Mouse (Mus musculus): ENCODE measurements at regions not wholly inside any gene's neighbourhood (a gene's known extent, or its start where the extent isn't known, plus 50 kb on each side); places are given as distances from the start of the nearest gene placed in this dataset.
A peak's percentile ranks its signal among the peaks of the same experiment; 100 is the strongest.
"Not testable (repeated sequence)": the region's sequence is repeated elsewhere in the genome, so short reads cannot be mapped to it uniquely, and the experiment has no call there.

DNA sequence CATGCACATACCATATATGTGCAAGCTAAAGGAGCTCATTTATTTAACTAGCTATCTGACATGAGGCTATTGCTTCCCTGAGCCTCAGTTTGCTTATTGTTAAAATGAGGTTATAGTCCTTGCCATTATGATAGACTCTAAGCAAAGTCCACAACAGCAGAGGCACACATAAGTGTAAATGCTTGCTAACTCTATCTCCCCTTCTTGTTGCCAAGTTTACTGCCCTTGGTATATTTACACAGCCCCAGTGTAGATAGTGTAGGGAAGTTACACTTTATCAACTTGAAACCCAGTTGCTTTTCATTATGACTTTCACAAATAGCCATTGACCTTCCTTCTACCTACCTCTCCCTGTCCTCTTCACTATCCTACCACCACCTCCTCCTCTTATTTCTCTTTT lies 782.6 kb upstream of the Agtr1b start:
- no peak for ATAC-seq

DNA sequence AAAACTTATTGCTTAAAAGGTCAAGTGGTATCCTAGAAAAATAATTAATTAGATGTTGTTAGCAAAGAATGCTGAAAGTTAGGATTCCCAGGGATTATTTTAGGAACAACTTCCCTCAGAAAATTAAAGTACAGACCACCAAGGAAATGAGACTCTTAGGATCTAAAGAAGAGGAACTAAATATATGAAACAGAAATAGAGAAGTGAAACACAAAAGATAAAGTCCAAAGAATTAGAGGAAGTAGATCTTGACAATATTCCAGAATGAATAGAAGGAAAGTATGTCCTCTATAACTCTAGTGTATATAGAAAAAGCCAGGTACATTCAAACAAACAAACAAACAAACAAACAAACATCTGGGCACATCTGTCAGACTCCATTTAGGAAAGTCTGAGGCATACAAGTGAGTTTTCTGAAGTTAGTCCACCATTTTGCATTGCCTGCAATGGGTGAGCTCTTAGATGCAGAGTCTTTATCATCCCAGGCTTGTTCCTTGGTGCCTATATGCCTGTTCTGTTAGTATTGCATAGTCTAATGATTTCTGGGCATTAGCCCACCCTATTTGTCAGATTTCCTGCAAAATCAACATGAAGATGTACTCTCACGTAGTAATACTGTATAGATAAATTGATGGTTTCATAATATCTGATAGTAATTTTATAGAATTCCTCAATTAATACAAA lies 762.0 kb upstream of the Agtr1b start:
- no peak for ATAC-seq

DNA sequence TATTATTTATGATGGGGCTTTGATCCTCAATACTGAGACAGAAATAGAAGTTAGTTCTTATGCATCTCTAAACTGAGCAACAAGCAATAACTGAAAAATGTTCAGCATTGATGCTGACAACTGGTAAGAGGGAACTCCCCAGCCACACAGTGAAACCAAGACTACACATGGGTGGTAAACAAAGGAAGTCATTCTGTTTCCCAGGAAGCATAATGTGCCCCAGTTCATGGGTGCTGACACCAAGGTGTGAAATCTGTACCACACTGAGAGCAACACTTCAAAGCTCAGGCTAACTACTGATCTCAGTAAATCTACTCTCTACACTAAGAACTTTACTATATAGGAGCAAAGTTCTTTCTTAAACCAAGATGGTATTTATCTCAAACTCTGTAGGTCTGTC lies 759.2 kb upstream of the Agtr1b start:
- ATAC-seq, result peak; percentile 85

GRCm38 (mm10) chr3:21118164-21118902 lies 751.4 kb upstream of the Agtr1b start:
- ATAC-seq, result no peak

- ATAC-seq, result no peak
These were observed 745.0 kb upstream of the Agtr1b start for GRCm38 (mm10) chr3:21111735-21112518.

DNA sequence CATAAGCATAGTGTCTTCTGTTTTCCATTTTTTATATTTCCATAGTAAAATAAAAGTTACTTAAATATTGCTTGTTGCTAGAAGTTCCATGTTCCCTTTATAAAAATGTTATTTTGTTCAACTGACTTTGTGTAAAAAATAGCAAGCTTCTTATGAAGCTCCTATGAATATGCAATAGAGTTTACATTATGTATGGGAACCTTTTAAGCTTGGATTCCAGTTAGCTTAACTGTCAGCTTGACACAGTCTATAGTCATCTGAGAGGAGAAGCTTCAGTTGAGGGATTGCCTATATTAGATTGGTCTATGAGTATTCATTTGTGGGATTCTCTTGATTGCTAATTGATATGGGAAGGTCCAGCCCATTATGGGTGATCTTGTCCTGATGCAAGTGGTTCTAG lies 723.2 kb upstream of the Agtr1b start:
- ATAC-seq, result no peak

GRCm38 (mm10) chr3:21086426-21086825 lies 719.4 kb upstream of the Agtr1b start:
- no peak for ATAC-seq

DNA sequence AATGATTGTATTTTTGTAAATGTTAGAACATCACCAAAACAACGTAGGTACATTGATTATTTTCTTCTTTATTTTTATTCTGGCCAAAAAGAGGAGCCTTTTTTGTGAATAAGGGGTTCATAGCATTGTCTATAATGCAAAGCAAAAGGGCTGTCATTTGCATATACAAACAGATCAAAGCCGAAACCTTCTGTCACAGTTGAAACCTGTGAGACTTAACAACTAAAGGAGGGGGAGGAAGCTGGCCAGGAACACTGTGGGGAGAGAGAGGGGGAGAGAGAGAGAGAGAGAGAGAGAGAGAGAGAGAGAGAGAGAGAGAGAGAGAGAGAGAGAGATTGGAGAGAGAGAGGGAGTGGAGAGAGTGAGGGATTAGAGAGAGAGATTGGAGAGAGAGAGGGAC lies 710.6 kb upstream of the Agtr1b start:
- ATAC-seq, result no peak

DNA sequence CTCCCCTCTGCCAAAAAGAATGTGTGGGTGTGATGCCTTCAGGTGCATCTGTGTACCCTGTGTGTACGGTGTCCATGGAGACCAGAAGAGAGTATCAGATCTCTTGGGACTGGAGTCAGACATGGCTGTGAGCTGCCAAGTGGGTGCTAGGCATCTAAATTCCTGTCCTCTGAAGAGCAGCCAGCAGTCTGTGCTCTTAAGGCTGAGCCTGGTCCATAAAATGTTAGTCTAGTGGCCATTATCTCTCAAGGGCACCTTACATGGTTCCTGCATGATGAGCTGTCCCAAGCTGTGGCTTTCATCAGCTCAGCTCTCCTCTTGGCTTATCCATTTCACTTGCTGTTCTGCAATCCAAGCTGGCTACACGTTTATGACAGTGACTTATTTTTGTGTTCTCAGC lies 686.4 kb upstream of the Agtr1b start:
- ATAC-seq, result not testable (repeated sequence)

DNA sequence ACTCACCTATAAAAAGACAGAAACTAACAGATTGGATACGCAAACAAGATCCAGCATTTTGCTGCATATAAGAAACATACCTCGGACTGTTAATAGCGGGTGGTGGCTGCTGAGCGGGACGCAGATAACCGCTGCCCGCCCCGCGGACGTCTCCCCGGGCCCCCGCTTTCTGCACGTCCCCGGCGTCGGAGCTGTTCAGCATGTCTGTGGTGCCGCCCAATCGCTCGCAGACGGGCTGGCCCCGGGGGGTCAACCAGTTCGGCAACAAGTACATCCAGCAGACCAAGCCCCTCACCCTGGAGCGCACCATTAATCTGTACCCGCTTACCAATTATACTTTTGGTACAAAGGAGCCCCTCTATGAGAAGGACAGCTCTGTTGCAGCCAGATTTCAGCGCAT lies 682.4 kb upstream of the Agtr1b start:
- not testable (repeated sequence) for ATAC-seq

DNA sequence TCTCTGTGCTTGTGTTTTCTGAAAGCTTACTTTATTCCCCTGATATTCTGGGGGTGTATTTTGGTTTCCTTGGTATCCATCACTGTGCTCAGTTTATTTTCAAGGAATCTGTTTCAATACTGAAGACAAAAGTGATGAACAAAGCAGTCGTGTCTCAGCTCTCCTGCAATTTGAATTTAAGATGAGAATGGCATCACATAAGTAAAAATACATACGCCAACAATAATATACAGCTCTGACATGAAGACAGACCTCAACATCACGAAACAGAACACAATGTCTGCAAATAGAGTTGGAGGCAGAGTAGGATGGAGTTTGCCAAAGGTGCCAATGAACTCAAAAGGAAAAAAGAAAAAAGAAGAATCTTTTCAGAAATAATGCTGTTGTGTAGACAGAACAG lies 679.0 kb upstream of the Agtr1b start:
- ATAC-seq, result no peak

DNA sequence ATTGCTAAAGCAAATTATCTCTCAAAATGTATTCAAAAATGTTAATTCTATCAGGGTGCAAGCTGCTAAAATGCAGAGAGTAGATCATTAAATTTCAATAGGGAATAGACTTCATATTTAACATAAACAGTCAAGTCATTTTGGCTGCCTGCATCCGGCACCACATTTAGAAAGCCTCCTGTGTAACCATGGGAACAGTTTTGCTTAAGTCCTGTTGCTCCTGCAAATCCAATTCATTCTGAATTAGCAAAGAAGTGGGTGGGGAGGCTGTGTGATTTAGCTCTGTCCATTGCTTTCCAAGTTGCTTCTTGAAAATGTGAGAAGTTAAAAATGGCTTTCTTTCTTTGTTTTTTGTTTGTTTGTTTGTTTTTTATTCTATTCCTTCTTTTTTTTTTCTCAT lies 658.9 kb upstream of the Agtr1b start:
- no peak for ATAC-seq

- ATAC-seq, result no peak
These were observed 654.0 kb upstream of the Agtr1b start for GRCm38 (mm10) chr3:21020946-21021345.

DNA sequence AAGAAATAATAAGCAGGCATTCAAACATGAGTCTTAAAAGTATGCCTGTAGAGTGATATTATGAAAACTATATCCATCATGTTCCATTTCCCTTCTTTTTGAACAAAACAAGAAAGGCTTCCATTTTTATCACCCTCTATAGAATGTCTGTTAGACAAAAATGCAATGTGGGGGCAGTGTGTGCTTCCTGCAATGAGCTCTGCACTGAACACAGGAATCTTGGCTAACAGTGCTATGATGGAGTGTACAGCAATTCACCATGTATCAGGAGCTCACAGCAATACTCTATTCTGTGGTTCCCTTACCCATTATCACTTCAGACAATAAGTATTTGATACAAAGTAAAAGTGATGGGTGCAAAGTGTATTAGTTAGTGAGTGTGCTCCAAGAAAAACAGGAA lies 653.3 kb upstream of the Agtr1b start:
- ATAC-seq, result no peak

- ATAC-seq, result peak; percentile 66
These were observed 642.7 kb upstream of the Agtr1b start for GRCm38 (mm10) chr3:21009650-21010049.

- ATAC-seq, result no peak
These were observed 631.3 kb upstream of the Agtr1b start for GRCm38 (mm10) chr3:20998295-20998694.

DNA sequence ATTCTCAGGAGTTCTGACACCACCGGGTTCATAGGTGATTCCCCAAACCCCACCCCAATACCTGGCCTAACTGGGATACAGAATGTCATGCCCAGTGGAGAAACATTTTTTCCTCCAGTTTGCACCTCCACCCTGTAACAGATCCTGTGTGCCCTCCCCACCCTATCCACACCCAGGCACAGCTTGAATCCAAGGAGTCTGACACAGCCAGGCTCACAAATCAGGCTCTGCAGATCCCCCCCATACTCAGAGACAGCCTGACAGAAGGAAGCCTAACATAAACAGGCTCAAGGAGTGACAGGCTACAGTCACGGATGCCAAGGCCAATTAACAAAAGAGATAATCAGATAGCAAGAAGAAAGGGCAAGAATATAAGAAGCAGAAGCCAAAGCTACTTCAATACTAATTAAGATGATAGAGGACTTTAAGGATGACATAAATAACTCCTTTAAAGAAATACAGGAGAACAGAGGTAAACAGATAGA lies 622.6 kb upstream of the Agtr1b start:
- ATAC-seq, result no peak

- ATAC-seq, result no peak
These were observed 620.0 kb upstream of the Agtr1b start for GRCm38 (mm10) chr3:20986942-20987341.

DNA sequence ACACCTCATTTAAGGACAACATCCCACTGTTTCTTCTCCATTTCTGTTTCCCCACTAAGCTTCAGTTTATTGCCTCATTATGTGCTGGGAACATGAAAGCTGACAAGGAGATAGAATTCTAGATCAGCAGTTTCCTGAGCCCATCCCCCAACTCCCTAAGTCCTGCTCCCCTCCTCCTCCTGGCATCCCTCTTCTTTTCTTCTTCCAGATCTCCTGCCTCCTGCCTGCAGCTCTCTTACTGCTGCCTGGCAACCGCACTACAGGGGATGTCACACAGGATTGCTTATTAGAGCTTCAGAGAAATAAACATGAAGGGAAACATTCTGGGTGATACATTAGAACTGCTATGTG lies 619.4 kb upstream of the Agtr1b start:
- no peak for ATAC-seq

- no peak for ATAC-seq
These were observed 618.9 kb upstream of the Agtr1b start for GRCm38 (mm10) chr3:20985682-20986376.

GRCm38 (mm10) chr3:20984146-20984545 lies 617.2 kb upstream of the Agtr1b start:
- no peak for ATAC-seq

DNA sequence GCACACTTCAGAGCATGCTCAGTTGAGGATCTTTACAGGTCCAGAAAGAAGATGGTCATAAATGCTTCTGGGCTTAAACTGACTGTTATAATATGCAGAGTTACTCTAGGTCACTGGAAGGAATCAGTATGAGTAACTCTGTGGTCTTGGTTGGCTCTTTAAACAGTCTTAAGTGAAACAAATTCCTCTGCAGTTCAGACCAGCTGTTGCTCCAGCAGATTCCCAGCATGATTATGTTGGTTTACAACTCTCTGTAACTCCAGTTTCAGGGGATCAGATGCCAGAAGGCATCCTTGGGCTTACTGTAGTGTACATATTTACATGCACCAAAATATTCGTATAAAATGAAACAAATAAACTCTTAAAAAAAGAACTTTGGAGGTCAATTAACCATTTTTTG lies 606.1 kb upstream of the Agtr1b start:
- ATAC-seq, result no peak

Measured in activated CD4-positive, CD25-positive, alpha-beta regulatory T cell, adult 4 months (primary cell).